Mouse (Mus musculus): ENCODE data around the gene Slc35a3.

- no peak for TF ChIP-seq CTCF (IDR thresholded peaks at IDR 0.05; ENCODE audit: borderline replicate concordance, insufficient read depth, low read depth, low read length)
- TF ChIP-seq POLR2A (IDR thresholded peaks at IDR 0.05; ENCODE audit: borderline replicate concordance, insufficient read depth, low read length), result no peak
Measured at GRCm38 (mm10) chr3:116659856-116660430, 52.7 kb downstream of the Slc35a3 start.

Data from cerebellum, adult 2 months (tissue).